Mouse (Mus musculus): Measurements from ENCODE around the gene Med21. TPM values are rescaled to one million over a fixed set of nuclear protein-coding genes. Genes with fewer than 3 reads are reported as not detected.

Gene Med21
- polyA plus RNA-seq, 1 experiment from 2014 or later, result 136 TPM

- Histone ChIP-seq H3K36me3 (no peaks in the 10 kb centered on the region), H3K27ac (ENCODE audit: poor library complexity, severe bottlenecking) (no peak overlapping the region), H3K27me3 (replicated peaks) (no peaks in the 10 kb centered on the region), H3K4me1 (replicated peaks) (peaks cover 10% of the 10 kb centered on the region), H3K4me2 (no peak overlapping the region), H3K9ac (no peak overlapping the region), H3K9me3 (replicated peaks) (no peaks in the 10 kb centered on the region), H3K4me3 (no peak overlapping the region)
- no peak for ATAC-seq (ENCODE audit: insufficient number of reproducible peaks, low FRiP score)
- WGBS, result 79% methylated on average over 6 of the region's 6 CpGs
Measured at GRCm38 (mm10) chr6:146640991-146641390, 1.4 kb upstream of the Med21 start.

- no peaks in the 10 kb centered on the region for H3K36me3 ChIP-seq
- ATAC-seq (ENCODE audit: insufficient number of reproducible peaks, low FRiP score), result no peak
- H3K4me3 ChIP-seq, result peak overlapping the region; percentile 78
- peak overlapping the region; percentile 80 for H3K4me2 ChIP-seq
- H3K27me3 ChIP-seq (replicated peaks), result no peaks in the 10 kb centered on the region
- H3K9ac ChIP-seq, result peak overlapping the region; percentile 90; the same call in 1 of the 2 replicates
- H3K27ac ChIP-seq (ENCODE audit: poor library complexity, severe bottlenecking), result peak overlapping the region; percentile 20; the same call in 1 of the 2 replicates
- no peaks in the 10 kb centered on the region for H3K9me3 ChIP-seq (replicated peaks)
- WGBS, result 57% methylated on average over 11 of the region's 11 CpGs
- H3K4me1 ChIP-seq (replicated peaks), result peaks cover 10% of the 10 kb centered on the region
Measured at GRCm38 (mm10) chr6:146641621-146642210, 631 bp upstream of the Med21 start.

GRCm38 (mm10) chr6:146643184-146643570, 830 bp downstream of the Med21 start:
- no peaks in the 10 kb centered on the region for H3K9me3 ChIP-seq (replicated peaks)

GRCm38 (mm10) chr6:146650013-146650412, 7.7 kb downstream of the Med21 start:
- Histone ChIP-seq H3K9me3 (replicated peaks) (no peaks in the 10 kb centered on the region), H3K27ac (ENCODE audit: poor library complexity, severe bottlenecking) (no peak overlapping the region), H3K27me3 (replicated peaks) (no peaks in the 10 kb centered on the region), H3K4me2 (no peak overlapping the region), H3K36me3 (peaks cover 18% of the 10 kb centered on the region), H3K4me1 (replicated peaks) (peaks cover 9% of the 10 kb centered on the region; the same call in 1 of the 2 replicates), H3K9ac (no peak overlapping the region), H3K4me3 (no peak overlapping the region)
- WGBS, result 67% methylated on average over 2 of the region's 2 CpGs
- no peak for ATAC-seq (ENCODE audit: insufficient number of reproducible peaks, low FRiP score)

More at GRCm38 (mm10) chr6:146643184-146643570, 830 bp downstream of the Med21 start:
- no peaks in the 10 kb centered on the region for H3K36me3 ChIP-seq
- peak overlapping the region; percentile 90 for H3K9ac ChIP-seq
- H3K27me3 ChIP-seq (replicated peaks), result no peaks in the 10 kb centered on the region
- 27% methylated on average over 11 of the region's 11 CpGs for WGBS
- no peak for ATAC-seq (ENCODE audit: insufficient number of reproducible peaks, low FRiP score)
- H3K27ac ChIP-seq (ENCODE audit: poor library complexity, severe bottlenecking), result peak overlapping the region; percentile 91
- H3K4me3 ChIP-seq, result peak overlapping the region; percentile 78
- H3K4me1 ChIP-seq (replicated peaks), result peaks cover 10% of the 10 kb centered on the region
- H3K4me2 ChIP-seq, result peak overlapping the region; percentile 80

DNA sequence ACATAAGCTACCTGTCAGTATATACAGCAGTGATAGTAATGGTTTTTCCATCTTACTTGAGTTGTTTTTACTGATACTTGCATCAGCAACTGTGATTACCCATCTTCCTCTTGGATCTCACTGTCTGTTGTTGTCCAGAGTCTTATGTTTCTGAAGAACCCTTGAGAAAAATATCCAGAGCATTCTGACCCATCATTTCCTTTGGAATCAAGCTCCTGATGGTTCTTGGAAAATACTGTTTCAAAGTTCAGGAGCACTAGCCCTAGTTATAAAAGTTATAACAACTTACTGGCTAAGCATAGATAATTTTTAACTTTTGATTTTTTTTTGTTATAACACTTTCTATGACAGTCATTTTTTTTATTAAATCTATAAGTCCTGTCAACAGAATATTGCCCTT, 9.1 kb downstream of the Med21 start:
- no peaks in the 10 kb centered on the region for H3K9me3 ChIP-seq (replicated peaks)
- no peak overlapping the region for H3K9ac ChIP-seq
- no peak overlapping the region for H3K4me3 ChIP-seq
- ATAC-seq (ENCODE audit: insufficient number of reproducible peaks, low FRiP score), result no peak
- H3K27ac ChIP-seq (ENCODE audit: poor library complexity, severe bottlenecking), result no peak overlapping the region
- H3K4me1 ChIP-seq (replicated peaks), result peaks cover 11% of the 10 kb centered on the region; the same call in 1 of the 2 replicates
- no peaks in the 10 kb centered on the region for H3K27me3 ChIP-seq (replicated peaks)
- peaks cover 18% of the 10 kb centered on the region for H3K36me3 ChIP-seq
- H3K4me2 ChIP-seq, result no peak overlapping the region

DNA sequence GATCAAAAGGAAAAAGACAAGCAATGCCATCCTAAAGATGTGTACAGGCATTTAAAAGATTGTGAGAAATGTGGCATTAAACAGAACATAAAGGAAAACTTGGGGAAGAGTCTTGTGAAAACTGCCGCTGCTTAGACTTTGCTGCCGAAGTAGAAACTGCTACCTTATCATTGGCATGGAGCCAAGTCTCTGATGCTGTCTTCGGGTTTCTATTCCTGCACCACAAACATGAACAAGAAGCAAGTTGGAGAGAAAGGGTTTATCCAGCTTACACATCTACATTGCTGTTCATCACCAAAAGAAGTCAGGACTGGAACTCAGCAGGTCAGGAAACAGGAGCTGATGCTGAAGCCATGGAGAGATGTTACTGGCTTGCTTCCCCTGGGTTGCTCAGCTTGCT, 10.8 kb downstream of the Med21 start:
- 25% methylated on average over 3 of the region's 3 CpGs for WGBS
- Histone ChIP-seq H3K9me3 (replicated peaks) (no peaks in the 10 kb centered on the region), H3K36me3 (peaks cover 18% of the 10 kb centered on the region), H3K4me1 (replicated peaks) (peaks cover 11% of the 10 kb centered on the region; the same call in 1 of the 2 replicates), H3K4me2 (peak overlapping the region; percentile 26; the same call in 1 of the 2 replicates), H3K9ac (no peak overlapping the region), H3K27me3 (replicated peaks) (no peaks in the 10 kb centered on the region), H3K27ac (ENCODE audit: poor library complexity, severe bottlenecking) (peak overlapping the region; percentile 43), H3K4me3 (no peak overlapping the region)
- no peak for ATAC-seq (ENCODE audit: insufficient number of reproducible peaks, low FRiP score)

- 38% methylated on average over 2 of the region's 2 CpGs for WGBS
- ATAC-seq (ENCODE audit: insufficient number of reproducible peaks, low FRiP score), result peak; percentile 70
- no peaks in the 10 kb centered on the region for H3K36me3 ChIP-seq
Measured at GRCm38 (mm10) chr6:146660591-146660990, 18.2 kb downstream of the Med21 start.

DNA sequence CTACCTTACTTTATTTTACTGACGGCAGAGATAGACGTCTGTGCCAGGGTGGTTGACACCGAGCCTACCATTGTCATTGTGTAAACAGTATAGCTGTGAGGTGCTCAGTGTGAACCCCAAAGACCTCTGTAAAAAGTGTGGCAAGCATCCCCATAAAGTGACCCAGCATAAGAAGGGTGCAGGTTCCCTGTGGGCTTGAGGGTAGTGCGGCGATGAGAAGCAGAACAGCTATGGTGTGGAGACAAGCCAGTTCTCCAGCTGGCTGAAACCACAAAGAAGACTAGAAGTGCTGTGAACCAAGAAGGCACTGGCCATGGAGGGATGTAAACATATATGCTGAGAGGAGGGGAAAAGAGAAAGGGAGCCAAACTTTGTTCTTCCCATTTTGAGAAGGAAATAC, 19.3 kb downstream of the Med21 start:
- no peak for ATAC-seq (ENCODE audit: insufficient number of reproducible peaks, low FRiP score)
- no peak overlapping the region for H3K27ac ChIP-seq (ENCODE audit: poor library complexity, severe bottlenecking)
- no peak overlapping the region for H3K4me3 ChIP-seq
- no peaks in the 10 kb centered on the region for H3K27me3 ChIP-seq (replicated peaks)
- H3K36me3 ChIP-seq, result no peaks in the 10 kb centered on the region
- peaks cover 16% of the 10 kb centered on the region for H3K4me1 ChIP-seq (replicated peaks)
- WGBS, result 78% methylated on average over 5 of the region's 5 CpGs
- no peak overlapping the region for H3K4me2 ChIP-seq
- H3K9ac ChIP-seq, result no peak overlapping the region
- no peaks in the 10 kb centered on the region for H3K9me3 ChIP-seq (replicated peaks)

More at GRCm38 (mm10) chr6:146660591-146660990, 18.2 kb downstream of the Med21 start:
- H3K27ac ChIP-seq (ENCODE audit: poor library complexity, severe bottlenecking), result no peak overlapping the region
- H3K4me1 ChIP-seq (replicated peaks), result peaks cover 17% of the 10 kb centered on the region
- no peak overlapping the region for H3K4me2 ChIP-seq
- H3K4me3 ChIP-seq, result no peak overlapping the region
- no peaks in the 10 kb centered on the region for H3K9me3 ChIP-seq (replicated peaks)
- no peak overlapping the region for H3K9ac ChIP-seq
- H3K27me3 ChIP-seq (replicated peaks), result no peaks in the 10 kb centered on the region

GRCm38 (mm10) chr6:146662679-146663078, 20.3 kb downstream of the Med21 start:
- Histone ChIP-seq H3K27ac (ENCODE audit: poor library complexity, severe bottlenecking) (no peak overlapping the region), H3K4me1 (replicated peaks) (peaks cover 19% of the 10 kb centered on the region), H3K36me3 (no peaks in the 10 kb centered on the region), H3K9me3 (replicated peaks) (no peaks in the 10 kb centered on the region), H3K4me3 (no peak overlapping the region), H3K4me2 (no peak overlapping the region), H3K27me3 (replicated peaks) (no peaks in the 10 kb centered on the region), H3K9ac (no peak overlapping the region)
- ATAC-seq (ENCODE audit: insufficient number of reproducible peaks, low FRiP score), result no peak
- 43% methylated on average over 5 of the region's 5 CpGs for WGBS

- H3K36me3 ChIP-seq, result no peaks in the 10 kb centered on the region
- H3K27me3 ChIP-seq (replicated peaks), result no peaks in the 10 kb centered on the region
- H3K9ac ChIP-seq, result no peak overlapping the region
- ATAC-seq (ENCODE audit: insufficient number of reproducible peaks, low FRiP score), result no peak
- no peak overlapping the region for H3K4me2 ChIP-seq
- no peak overlapping the region for H3K4me3 ChIP-seq
- no peaks in the 10 kb centered on the region for H3K9me3 ChIP-seq (replicated peaks)
- peak overlapping the region; percentile 68 for H3K27ac ChIP-seq (ENCODE audit: poor library complexity, severe bottlenecking)
- peaks cover 28% of the 10 kb centered on the region for H3K4me1 ChIP-seq (replicated peaks)
- 39% methylated on average over 5 of the region's 5 CpGs for WGBS
Measured at GRCm38 (mm10) chr6:146664116-146664515, 21.8 kb downstream of the Med21 start.

GRCm38 (mm10) chr6:146664917-146665316, 22.6 kb downstream of the Med21 start:
- no peaks in the 10 kb centered on the region for H3K27me3 ChIP-seq (replicated peaks)
- whole genome bisulfite sequencing, result 90% methylated on average over 5 of the region's 5 CpGs
- H3K36me3 ChIP-seq, result no peaks in the 10 kb centered on the region
- ATAC-seq (ENCODE audit: insufficient number of reproducible peaks, low FRiP score), result no peak
- no peaks in the 10 kb centered on the region; the same call in 1 of the 2 replicates for H3K9me3 ChIP-seq (replicated peaks)
- no peak overlapping the region for H3K4me3 ChIP-seq
- peak overlapping the region; percentile 68; the same call in 1 of the 2 replicates for H3K27ac ChIP-seq (ENCODE audit: poor library complexity, severe bottlenecking)
- no peak overlapping the region for H3K4me2 ChIP-seq
- peaks cover 31% of the 10 kb centered on the region for H3K4me1 ChIP-seq (replicated peaks)
- no peak overlapping the region for H3K9ac ChIP-seq

GRCm38 (mm10) chr6:146665408-146665807, 23.1 kb downstream of the Med21 start:
- Histone ChIP-seq H3K4me3 (no peak overlapping the region), H3K27me3 (replicated peaks) (no peaks in the 10 kb centered on the region), H3K9me3 (replicated peaks) (peaks cover 5% of the 10 kb centered on the region), H3K4me1 (replicated peaks) (peaks cover 31% of the 10 kb centered on the region), H3K27ac (ENCODE audit: poor library complexity, severe bottlenecking) (no peak overlapping the region), H3K36me3 (no peaks in the 10 kb centered on the region), H3K9ac (no peak overlapping the region), H3K4me2 (no peak overlapping the region)
- WGBS, result 77% methylated on average over 2 of the region's 2 CpGs
- no peak for ATAC-seq (ENCODE audit: insufficient number of reproducible peaks, low FRiP score)

All from heart, embryonic 12.5 days (tissue).